Mouse (Mus musculus) liver, postnatal 0 days (tissue): Measurements from ENCODE around the gene Selenoi.

Experiments
- CTCF ChIP-seq: sonication (generic); IDR thresholded peaks from 2 replicates; pipeline ENCODE4 v1.5.1; 2016; ENCODE audit warnings: antibody characterized with exemption, low read depth
- EP300 ChIP-seq: IDR thresholded peaks from 2 replicates; pipeline ENCODE4 v1.6.1; 2016; ENCODE audit warnings: antibody characterized with exemption, low read depth, mild to moderate bottlenecking

DNA sequence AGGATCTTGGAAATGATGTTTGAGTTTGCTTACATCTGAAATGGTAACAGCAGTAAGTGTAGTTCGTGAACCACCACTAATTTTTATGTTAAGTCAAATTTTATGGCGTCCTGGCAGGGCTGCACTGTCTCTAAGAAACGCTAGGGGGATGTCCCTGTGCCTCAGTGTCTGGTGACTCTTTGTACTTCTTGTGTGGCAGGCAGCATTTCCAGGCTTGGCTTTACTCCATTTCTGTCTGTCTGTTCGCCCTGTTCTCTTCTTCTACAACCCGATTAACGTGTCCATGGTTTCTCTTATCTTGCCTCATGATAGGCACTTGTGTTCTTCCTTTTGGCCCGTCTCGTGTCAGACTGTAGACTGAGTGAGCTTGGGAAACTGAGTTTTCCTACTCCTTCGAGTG lies 11.4 kb downstream of the Selenoi start:
- peak; percentile 56 for TF ChIP-seq CTCF
- no peak for TF ChIP-seq EP300
